Mouse (Mus musculus): ENCODE measurements around the gene Slc46a1. TPM values are rescaled to one million over a fixed set of nuclear protein-coding genes. Genes with fewer than 3 reads are reported as not detected.

The Slc46a1 gene
- total RNA-seq, 2 experiments from 2014 or later, result 1.5 to 2.0 TPM

DNA sequence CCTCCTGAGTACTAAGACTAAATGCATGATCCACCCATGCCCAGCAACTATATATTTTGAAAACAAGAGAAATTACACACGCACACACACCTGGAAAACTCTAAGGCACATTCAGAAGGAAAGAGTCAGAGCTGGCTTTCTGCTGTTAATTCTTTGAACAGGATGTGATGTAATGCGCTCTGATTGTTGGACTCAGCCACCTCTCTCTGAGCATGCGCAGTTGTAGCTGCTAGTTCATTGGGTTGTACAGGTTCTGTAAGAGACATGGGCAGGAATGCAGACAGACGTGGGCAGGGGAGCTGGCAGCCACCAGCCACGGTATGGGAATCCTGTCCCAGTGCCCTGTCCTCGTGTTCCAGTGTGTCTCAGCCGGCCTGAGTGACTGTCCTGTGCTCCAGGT lies 11.2 kb upstream of the Slc46a1 start:
- no peak for DNase-seq
- intact Hi-C loops (cut with DNase I), result loop anchor here (5.0 kb wide), 1 partner anchor 97 kb away; no protein-coding TSS in a partner anchor

DNA sequence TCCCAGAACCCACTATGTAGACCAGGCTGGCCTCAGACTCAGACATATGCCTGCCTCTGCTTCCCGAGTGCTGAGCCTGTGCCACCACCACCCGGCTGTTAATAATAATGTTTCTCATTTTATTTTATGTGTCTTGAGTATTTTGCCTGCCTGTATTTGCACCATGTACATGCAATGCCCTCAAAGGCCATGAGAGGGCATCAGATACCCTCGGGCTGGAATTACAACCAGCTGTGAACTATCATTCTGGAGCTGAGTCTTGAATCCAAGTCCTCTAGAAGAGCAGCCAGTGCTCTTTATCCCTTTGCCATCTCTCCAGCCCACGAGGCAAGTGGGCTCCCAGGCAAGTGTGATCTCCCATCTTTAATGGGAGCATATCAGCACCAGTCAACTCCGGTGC lies 10.2 kb upstream of the Slc46a1 start:
- intact Hi-C loops (cut with DNase I), result no loop called here
- DNase-seq, result peak; percentile 36 to 57

DNA sequence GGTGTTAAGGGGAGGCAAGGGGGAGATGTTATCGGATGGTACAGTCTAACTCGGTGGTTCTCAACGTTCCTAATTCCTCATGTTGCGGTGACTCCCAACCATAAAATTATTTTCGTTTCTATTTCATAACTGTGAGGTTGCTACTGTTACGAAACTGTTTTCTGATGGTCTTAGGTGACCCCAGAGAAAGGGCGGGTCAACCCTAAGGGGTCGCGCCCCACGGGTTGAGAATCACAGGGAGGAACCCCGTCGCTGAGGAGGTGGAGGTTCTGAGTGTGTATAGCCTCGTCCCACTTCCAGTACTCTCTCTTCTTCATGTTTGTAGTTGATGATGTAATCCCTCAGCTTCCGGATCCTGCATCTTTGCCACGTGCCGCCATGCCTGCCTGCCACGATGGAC lies 6.8 kb upstream of the Slc46a1 start:
- no peak for DNase-seq
- intact Hi-C loops (cut with DNase I), result no loop called here

DNA sequence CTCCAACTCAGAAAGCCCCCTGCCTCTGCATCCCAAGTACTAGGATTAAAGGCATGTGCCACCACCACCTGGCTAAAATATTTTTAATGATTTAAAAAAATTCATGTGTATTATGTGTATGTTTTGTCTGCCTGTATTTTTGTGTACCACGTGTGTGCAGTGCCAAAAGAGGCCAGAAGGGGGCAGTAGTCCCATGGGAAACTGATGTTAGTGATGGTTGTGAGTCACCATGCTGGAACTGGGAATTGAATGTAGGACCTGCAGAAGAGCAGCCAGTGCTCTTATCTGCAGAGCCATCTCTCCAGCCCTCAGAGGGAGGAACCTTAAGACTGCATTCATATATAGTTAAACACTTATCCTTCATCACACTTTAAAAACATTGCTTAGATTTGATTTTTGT lies 3.6 kb upstream of the Slc46a1 start:
- DNase-seq, result no peak
- intact Hi-C loops (cut with DNase I), result no loop called here

DNA sequence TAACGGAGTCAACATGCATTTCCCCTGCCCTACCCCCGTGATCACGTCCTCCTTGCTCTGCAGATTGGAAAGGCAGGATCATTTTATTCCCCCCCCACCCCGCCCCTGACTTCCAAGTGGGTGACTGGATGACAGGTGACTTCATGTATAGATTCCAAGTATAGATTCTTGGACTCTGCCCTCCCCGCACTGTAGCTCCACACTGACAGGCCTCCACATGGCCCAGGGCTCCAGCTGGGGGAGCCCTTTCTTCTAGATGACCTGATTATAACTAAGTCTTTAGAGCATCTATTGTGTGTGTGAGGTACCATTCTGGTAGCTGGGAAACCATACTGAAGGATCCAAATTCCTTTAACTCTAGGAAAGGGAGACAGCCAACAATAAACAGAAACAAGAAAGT lies 2.8 kb upstream of the Slc46a1 start:
- intact Hi-C loops (cut with DNase I), result no loop called here
- DNase-seq, result no peak

DNA sequence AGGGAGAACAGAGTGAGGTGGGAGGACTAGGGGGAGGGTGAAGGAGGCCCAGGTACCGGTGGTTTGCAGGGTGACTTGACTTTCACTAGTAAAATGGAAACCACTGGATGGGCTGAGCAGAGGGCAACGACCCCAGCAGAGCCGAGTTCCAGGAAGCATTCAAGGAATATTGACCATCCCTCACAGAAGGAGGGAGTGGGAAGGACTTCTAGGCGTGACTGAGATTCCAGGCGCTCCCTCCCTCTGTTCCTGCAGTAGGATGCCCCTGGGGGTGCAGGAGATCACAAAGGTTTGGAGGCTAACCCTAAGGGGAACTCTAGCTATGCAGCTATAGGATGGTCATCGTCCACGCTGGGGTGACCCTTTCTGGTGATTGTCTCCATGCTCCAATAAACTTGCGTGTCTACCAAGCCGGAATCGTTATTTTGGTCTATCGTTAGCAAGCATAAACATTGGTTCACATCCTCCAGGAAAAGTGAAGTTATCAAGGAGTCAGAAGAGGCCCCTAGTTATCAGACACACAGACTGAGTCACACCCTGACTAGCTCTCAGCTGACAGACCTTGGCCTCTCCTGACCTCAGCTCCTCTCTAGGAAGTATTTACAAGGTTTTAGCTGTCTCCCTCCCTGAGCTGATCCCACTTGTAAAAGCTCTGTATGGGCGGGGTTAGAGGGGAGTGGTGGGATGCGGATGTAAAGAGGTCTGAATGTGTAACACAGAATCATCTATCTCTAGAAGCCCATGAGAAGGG lies 2.0 kb upstream of the Slc46a1 start:
- intact Hi-C loops (cut with DNase I), result no loop called here
- no peak for DNase-seq

DNA sequence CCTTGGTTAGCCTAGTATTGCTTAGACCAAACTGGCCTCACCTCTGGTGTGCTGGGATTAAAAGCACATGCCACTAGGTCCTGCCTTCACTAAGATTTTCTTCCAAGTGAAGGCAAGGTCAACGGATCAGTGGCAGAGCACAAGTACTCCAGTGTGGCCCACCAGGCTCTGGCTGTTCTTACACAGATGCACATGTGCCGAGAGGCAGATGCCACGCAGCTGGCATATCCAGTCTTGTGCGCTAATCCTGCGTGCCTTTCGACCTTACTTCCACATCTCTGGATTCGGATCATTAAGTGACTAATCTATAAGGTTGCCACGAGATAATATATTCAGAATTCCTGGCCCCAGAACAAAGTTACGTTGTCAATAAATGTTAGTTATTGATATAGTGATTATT lies 381 bp upstream of the Slc46a1 start:
- no peak for DNase-seq
- intact Hi-C loops (cut with DNase I), result no loop called here

DNA sequence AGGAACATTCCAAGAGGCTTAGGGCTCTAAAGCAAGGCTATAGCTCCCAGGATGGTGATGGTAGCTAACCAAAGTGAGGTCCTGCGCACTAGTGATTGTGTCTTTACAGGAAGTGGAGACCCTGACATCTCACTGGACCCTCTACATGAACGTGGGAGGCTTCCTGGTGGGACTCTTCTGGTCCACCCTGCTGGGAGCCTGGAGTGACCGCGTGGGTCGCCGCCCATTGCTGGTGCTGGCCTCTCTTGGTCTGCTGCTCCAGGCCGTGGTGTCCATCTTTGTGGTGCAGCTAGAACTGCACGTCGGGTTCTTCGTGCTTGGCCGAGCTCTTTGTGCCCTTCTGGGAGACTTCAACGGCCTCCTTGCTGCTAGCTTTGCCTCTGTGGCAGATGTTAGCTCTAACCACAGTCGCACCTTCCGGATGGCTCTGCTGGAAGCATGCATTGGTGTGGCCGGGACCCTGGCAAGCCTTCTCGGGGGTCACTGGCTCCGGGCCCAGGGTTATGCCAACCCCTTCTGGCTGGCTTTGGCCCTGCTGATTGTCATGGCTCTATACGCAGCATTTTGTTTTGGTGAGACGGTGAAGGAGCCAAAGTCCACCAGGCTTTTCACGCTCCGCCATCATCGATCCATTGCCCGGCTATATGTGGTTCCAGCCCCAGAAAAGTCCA lies 880 bp downstream of the Slc46a1 start:
- intact Hi-C loops (cut with DNase I), result no loop called here
- DNase-seq, result peak in 1 of 2 experiments; percentile 8

DNA sequence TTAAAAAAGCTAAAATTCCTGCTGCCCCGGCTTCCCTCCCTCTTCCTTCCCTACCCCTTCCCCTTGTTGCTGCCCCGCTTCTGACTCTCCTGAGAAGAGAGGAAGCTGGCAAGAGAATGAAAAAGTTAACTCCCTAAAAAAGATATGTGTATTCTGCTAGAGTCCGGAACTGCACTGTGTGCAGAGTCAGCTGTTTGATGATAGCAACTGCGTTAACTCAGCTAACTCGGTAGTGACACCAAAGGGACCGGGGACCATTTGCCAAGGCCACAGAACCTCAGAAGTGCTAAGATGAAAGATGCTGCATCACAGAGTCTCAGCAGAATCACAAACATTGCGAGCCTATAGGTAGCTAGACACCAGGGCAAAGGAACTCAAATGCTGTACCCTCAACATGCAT lies 2.0 kb downstream of the Slc46a1 start:
- intact Hi-C loops (cut with DNase I), result no loop called here

DNA sequence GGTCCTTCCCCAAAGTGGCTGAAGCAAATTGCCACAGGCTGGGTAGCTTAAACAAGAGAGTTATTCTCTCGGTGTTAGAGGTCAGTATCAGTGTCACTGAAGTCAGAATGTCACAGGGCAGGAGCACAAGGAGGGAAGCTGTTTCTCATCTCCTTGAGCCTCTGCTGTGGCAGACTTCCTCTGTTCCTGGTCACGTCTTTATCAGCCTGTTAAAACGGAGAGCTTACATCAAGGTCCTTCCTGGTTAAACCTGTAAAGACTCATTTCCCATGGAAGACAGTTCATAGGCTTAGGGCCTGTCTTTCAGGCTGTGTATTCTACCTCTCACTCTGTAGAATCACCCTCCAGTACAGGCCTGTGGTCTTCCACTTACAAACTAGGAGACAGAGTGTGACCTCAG lies 2.4 kb downstream of the Slc46a1 start:
- DNase-seq, result no peak
- intact Hi-C loops (cut with DNase I), result no loop called here

More for the DNA sequence above, 2.0 kb downstream of the Slc46a1 start:
- no peak for DNase-seq

DNA sequence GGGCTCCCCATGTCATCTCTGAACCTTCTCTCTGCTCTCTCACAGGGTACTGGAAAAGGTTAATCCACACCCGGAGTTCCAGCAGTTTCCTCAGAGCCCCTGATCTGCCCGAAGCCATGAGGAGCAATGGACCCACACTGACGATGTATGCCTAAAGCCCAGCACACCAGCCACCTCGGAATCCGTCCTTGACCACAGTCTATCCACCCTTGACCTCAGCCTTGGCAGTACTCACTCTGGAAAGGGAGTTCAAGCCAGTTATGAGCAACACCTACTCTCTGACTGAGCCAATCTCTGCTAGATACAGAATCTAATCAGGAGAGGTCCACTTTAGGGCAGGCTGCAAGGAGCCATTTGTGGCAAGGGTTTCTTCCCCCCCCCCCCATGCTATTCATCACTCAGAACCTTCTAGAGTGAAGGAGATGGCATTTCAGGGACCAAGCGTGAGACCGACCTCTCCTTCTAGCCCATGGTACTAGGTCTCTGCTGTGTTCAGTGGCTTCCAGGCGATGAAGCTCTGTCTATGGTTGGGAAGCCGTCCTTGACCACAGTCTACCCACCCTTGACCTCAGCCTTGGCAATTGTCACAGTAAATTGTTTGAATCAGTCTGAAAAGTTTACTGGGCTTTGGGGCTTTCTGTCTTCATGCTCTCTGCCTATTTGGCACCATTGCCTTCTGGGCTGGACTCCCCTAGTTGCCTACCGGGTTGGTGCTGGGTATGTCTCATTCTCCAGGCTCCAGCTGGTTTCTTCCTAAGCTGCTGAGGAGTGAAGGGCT lies 6.0 kb downstream of the Slc46a1 start:
- intact Hi-C loops (cut with DNase I), result no loop called here
- DNase-seq, result no peak

DNA sequence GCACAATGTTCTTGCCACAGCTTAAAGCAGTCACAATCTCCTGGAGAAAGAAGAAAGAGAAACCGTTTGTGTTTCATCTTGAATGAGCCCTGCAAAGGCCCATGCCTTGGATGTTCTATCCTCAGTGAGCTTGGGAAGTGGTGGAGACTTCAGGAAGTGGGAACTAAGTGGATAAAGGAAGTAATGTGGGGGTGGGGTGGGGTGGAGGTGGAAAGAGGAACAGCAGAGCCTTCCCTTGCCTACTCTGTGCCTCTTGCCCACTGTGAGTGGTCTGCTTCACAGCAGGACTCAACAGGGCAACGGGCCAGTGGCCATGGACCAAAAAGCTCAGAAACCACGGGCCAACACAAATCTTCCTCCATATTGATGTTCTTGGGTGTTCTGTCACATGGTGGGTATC lies 9.8 kb downstream of the Slc46a1 start:
- intact Hi-C loops (cut with DNase I), result no loop called here

DNA sequence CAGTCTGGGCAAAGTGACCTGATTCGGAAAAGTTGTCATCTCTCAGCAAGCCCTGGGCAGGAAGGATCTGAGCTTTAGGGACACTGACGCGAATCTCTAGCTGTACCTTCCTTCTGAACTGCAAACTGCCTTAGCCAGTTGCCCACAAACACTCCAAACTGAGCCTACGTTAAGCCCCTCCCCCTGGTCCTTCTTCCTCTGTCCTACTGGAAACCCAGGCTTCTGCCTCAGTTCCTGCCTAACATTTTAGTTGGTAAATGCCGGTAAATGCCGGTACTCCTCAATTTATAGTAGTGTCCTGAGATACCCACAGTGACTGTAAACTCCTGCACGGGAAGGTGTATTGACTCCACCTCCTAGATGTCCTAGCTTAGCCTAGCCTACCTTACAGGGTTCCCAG lies 18.1 kb downstream of the Slc46a1 start:
- intact Hi-C loops (cut with DNase I), result loop anchor here (10.0 kb wide), 1 partner anchor 471 kb away; no protein-coding TSS in a partner anchor
- no peak for DNase-seq

More for the DNA sequence above, 9.8 kb downstream of the Slc46a1 start:
- no peak for DNase-seq

DNA sequence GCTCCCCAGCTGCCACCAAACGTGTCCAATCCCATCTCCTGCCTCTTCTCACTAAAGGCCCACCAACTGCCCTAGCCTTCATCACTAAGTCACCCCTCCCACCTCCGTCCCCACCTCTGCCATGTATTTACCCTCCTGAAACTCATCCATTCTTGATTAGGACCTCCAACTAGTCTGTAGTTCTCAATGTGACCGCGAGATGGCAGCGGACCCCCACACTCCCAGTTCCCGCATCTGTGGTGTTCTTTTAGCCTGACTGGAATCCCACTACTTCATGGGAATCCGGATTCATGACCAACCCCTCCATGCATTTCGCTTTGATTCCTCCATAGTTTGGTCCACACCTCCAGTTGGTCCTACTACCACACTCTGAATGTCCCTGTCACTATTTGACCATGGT lies 22.7 kb downstream of the Slc46a1 start:
- peak; percentile 75 to 84 for DNase-seq
- intact Hi-C loops (cut with DNase I), result loop anchor here (5.0 to 10.0 kb wide), 2 partner anchors 339 to 467 kb away; partner anchors contain the start of gene Lyrm9

DNA sequence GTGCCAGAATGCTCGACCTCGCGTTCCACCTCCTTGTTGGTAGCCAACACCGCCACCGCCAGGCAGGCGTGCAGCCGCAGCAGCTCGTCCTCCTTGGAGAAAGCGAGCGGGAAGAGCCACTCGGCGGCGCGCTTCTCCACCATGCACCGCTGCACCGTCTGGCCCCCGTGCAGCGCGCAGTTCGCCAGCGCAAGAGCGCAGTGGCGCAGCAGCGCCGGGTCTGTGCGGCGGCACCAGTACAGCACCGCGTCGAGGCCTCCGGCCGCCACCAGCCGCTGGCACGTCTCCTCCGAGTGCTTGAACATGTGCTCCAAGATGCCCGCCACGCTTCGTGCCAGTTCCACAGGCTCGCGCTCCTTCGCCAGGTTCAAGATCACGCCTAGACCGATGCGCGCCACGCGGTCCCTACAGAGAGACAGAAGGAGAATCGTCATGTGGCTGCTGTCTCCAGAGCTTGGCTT lies 25.3 kb downstream of the Slc46a1 start:
- intact Hi-C loops (cut with DNase I), result no loop called here
- peak in 1 of 2 experiments; percentile 14 for DNase-seq

DNA sequence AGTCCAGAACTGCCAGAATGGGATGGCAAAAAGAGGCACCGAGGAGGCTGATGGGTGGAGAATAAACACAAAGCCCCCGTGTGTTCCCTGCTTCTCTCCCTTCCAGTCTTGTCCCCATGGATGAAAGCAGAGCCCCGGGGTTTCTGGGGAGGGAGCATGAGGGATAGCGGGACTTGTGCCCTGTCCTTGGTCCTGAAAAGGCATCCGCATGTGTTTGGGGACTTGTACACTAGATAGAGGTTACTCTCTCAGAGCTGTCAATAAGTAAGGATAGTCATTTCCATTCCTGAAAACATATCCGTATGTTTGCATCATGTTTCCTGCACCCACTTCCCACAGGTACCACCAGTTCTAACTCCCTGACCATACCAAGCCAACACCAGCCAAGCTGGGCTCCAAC lies 30.4 kb downstream of the Slc46a1 start:
- DNase-seq, result peak; percentile 50 to 71
- intact Hi-C loops (cut with DNase I), result no loop called here

DNA sequence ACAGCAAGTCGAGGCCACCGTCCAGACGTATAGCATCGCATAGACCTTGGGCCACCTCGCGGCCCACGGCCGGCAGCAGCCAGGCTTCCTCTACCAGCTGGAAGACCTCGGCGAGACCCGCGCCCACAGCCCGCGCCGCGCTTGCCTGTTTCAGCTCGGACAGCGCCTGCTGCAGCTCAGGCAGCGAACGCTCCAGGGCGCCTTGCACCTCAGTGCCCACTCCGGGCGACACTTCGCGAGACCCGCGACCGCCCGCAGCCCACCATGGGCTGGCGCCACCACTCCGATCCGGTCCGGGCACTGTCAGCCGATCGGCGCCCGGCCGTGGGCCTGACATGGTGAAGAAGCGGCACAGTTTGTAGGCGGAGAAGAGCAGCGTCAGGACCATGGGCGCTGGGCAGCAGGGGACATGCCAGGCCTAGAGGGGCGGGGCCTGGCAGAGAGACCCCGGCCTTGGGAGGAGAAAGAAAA lies 31.6 kb downstream of the Slc46a1 start:
- intact Hi-C loops (cut with DNase I), result no loop called here
- no peak for DNase-seq

DNA sequence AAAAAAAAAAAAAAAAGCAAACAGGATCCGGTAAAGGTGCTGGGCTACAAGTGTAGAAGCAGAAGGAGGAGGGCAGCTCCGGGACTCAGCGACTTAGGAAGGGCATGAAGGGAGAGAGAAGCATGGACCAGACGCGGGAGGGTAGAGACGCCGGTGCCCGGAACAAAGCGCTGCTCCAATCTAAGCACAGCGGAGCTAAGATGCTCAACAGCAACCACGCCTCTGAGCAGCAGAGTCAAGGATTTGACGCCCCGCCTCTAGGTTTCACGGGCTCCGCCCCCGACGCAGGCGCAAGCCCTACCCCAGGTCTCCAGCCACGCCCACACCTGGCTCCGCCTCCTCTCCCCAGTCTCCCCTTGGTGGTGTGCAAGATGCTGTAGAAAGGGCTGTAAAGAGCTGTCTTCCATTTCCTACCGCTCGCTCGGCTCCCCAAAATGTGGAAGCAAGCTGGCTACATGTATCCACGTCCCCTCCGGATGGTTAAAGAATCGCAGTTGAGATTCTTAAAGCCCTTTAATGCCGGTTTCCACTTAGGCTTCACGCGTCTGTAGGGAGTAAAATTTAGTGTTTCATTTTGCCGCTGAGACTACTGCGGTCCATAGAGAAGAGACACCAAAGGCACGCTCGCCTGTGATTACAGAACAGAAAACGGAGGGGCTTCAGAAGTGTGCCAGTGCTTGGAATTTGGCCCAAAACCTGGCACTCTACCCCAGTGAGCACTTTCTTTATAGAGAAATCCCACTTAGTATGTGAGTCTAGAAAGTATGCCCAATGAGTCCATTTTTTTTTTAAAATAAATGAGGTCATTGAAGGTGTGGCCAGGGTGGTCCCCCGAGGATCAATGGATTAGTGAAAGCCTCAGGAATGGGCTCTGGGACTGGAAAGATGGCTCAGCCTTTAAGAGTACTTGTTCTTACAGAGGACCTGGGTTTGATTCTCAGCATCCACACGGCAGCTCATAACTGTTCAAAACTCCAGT lies 32.3 kb downstream of the Slc46a1 start, which contains the start of gene Sarm1:
TSS of gene Sarm1 (minus strand) at position 211 of the 979 bp plus-strand sequence.
- intact Hi-C loops (cut with DNase I), result no loop called here
- peak; percentile 84 for DNase-seq

DNA sequence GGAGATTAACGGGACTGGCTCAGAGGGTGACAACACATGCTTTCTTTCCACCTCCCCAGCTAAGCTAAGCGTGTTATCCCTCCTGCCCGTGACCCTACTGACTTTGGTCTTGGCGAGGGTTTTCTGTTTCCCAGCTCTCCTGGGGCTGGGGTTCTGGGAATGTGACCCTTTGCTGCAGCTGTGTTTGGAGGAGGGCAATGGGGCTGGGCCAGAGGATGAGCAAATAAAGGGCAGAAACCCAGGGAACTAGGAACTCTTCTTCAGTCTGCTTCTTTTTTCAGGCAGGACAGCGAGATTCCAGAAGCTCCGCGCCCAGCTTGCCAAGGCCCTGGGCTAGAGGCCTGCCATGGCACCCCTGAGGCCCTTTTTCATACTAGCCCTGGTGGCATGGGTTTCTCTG lies 33.5 kb downstream of the Slc46a1 start, which contains the start of gene Vtn:
TSS of gene Vtn (plus strand) at position 88 of the 400 bp plus-strand sequence.
- intact Hi-C loops (cut with DNase I), result no loop called here

DNA sequence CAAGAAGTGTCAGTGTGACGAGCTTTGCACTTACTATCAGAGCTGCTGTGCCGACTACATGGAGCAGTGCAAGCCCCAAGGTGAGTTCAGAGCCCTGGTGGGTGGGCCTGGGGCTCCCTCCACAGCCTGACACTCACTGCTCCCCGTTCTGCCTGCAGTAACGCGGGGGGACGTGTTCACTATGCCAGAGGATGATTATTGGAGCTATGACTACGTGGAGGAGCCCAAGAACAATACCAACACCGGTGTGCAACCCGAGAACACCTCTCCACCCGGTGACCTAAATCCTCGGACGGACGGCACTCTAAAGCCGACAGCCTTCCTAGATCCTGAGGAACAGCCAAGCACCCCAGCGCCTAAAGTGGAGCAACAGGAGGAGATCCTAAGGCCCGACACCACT lies 34.0 kb downstream of the Slc46a1 start:
- intact Hi-C loops (cut with DNase I), result no loop called here
- DNase-seq, result no peak

More for the DNA sequence above, 33.5 kb downstream of the Slc46a1 start, which contains the start of gene Vtn:
- DNase-seq, result peak; percentile 30 to 50

All from heart, postnatal 10 days (tissue).